Mouse (Mus musculus): ENCODE data around the gene Selenow.
"Not testable (repeated sequence)": the region's sequence is repeated elsewhere in the genome, so short reads cannot be mapped to it uniquely, and the experiment has no call there.

Selenow gene

GRCm38 (mm10) chr7:15945721-15946536 lies 23.7 kb upstream of the Selenow start, which contains the start of gene Nop53:
Nop53 (minus strand) TSS chr7:15946074.
- DNase-seq (ENCODE audit: extremely low spot score): peak; percentile 94

GRCm38 (mm10) chr7:15945211-15945610 lies 23.0 kb upstream of the Selenow start:
- DNase-seq (ENCODE audit: extremely low spot score): no peak

- no peak for DNase-seq (ENCODE audit: extremely low spot score)
Measured at GRCm38 (mm10) chr7:15944311-15944710, 22.1 kb upstream of the Selenow start.

- DNase-seq (ENCODE audit: extremely low spot score): no peak
Measured at GRCm38 (mm10) chr7:15938621-15939020, 16.4 kb upstream of the Selenow start.

GRCm38 (mm10) chr7:15937491-15937890 lies 15.3 kb upstream of the Selenow start:
- DNase-seq (ENCODE audit: extremely low spot score): no peak

- no peak for DNase-seq (ENCODE audit: extremely low spot score)
Measured at GRCm38 (mm10) chr7:15933437-15934359, 11.5 kb upstream of the Selenow start.

GRCm38 (mm10) chr7:15931635-15932034 lies 9.4 kb upstream of the Selenow start:
- DNase-seq (ENCODE audit: extremely low spot score): no peak

- DNase-seq (ENCODE audit: extremely low spot score): no peak
Measured at GRCm38 (mm10) chr7:15930543-15930942, 8.3 kb upstream of the Selenow start.

- DNase-seq (ENCODE audit: extremely low spot score): no peak
Measured at GRCm38 (mm10) chr7:15929910-15930309, 7.7 kb upstream of the Selenow start.

GRCm38 (mm10) chr7:15921796-15922195 lies 406 bp downstream of the Selenow start:
- DNase-seq (ENCODE audit: extremely low spot score): peak; percentile 69

GRCm38 (mm10) chr7:15920645-15921190 lies 1.5 kb downstream of the Selenow start:
- no peak for DNase-seq (ENCODE audit: extremely low spot score)

- no peak for DNase-seq (ENCODE audit: extremely low spot score)
Measured at GRCm38 (mm10) chr7:15919947-15920346, 2.3 kb downstream of the Selenow start.

GRCm38 (mm10) chr7:15918371-15918770 lies 3.8 kb downstream of the Selenow start:
- no peak for DNase-seq (ENCODE audit: extremely low spot score)

- no peak for DNase-seq (ENCODE audit: extremely low spot score)
Measured at GRCm38 (mm10) chr7:15916996-15917395, 5.2 kb downstream of the Selenow start.

GRCm38 (mm10) chr7:15916134-15916723 lies 6.0 kb downstream of the Selenow start:
- no peak for DNase-seq (ENCODE audit: extremely low spot score)

- not testable (repeated sequence) for DNase-seq (ENCODE audit: extremely low spot score)
Measured at GRCm38 (mm10) chr7:15915695-15916094, 6.5 kb downstream of the Selenow start.

- no peak for DNase-seq (ENCODE audit: extremely low spot score)
Measured at GRCm38 (mm10) chr7:15914751-15915150, 7.5 kb downstream of the Selenow start.

- peak; percentile 43 for DNase-seq (ENCODE audit: extremely low spot score)
Measured at GRCm38 (mm10) chr7:15914252-15914651, 8.0 kb downstream of the Selenow start.

- peak; percentile 87 for DNase-seq (ENCODE audit: extremely low spot score)
Measured at GRCm38 (mm10) chr7:15912183-15912582, 10.0 kb downstream of the Selenow start.

- no peak for DNase-seq (ENCODE audit: extremely low spot score)
Measured at GRCm38 (mm10) chr7:15910521-15910920, 11.7 kb downstream of the Selenow start.

GRCm38 (mm10) chr7:15907971-15908590 lies 14.1 kb downstream of the Selenow start:
- DNase-seq (ENCODE audit: extremely low spot score): no peak

Data from embryo, embryonic 9.5 days (tissue).